Mouse (Mus musculus): ENCODE data around the gene Ankrd44. TPM values are rescaled to one million over a fixed set of nuclear protein-coding genes. Genes with fewer than 3 reads are reported as not detected.
A peak's percentile ranks its signal among the peaks of the same experiment; 100 is the strongest.

The Ankrd44 gene
- polyA plus RNA-seq, 1 experiment from 2014 or later: 7.6 TPM

- peak; percentile 40; the same call in 1 of the 2 replicates for ATAC-seq
- WGBS: 0% methylated on average over 1 of the region's 1 CpGs
- Histone ChIP-seq H3K36me3 (ENCODE audit: control insufficient read depth, insufficient read depth, low read length) (no peaks in the 10 kb centered on the region), H3K4me2 (ENCODE audit: low read depth, low read length) (no peak overlapping the region), H3K4me1 (ENCODE audit: control insufficient read depth, insufficient read depth, low read length) (no peaks in the 10 kb centered on the region), H3K27ac (ENCODE audit: low read length) (no peak overlapping the region), H3K9ac (ENCODE audit: low read depth, low read length) (no peak overlapping the region), H3K4me3 (ENCODE audit: low read length) (no peak overlapping the region), H3K27me3 (replicated peaks; ENCODE audit: control insufficient read depth, insufficient read depth, low read length) (no peaks in the 10 kb centered on the region), H3K9me3 (ENCODE audit: control insufficient read depth, low read length) (no peaks in the 10 kb centered on the region)
These were observed 93.4 kb downstream of the Ankrd44 start for GRCm38 (mm10) chr1:54832765-54833164.

DNA sequence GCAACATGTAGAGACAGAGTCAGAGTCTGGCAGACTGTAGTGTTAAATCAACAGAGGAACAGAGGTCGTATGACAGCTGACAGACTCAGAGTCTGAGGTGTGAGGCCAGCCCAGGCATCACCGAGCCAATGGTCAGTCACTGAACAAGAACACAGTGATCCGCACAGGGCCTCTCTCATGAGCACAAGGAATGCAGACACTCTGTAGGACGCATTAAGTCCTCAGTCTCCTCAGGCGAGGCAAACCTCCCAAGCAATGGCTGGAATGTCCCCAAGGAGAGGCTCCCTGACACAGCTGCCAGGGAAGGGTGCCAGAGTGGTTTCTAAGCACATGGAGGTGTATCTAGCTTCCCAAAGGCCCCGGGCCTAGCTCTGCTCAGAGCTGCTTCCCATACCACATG is 96.0 kb downstream of the Ankrd44 start:
- Histone ChIP-seq H3K27ac (ENCODE audit: low read length) (no peak overlapping the region), H3K9ac (ENCODE audit: low read depth, low read length) (no peak overlapping the region), H3K4me2 (ENCODE audit: low read depth, low read length) (no peak overlapping the region), H3K4me1 (ENCODE audit: control insufficient read depth, insufficient read depth, low read length) (0 out of 2 replicates have a peak, but pooled peaks cover 5% of the 10 kb centered on the region), H3K9me3 (ENCODE audit: control insufficient read depth, low read length) (no peaks in the 10 kb centered on the region), H3K27me3 (replicated peaks; ENCODE audit: control insufficient read depth, insufficient read depth, low read length) (no peaks in the 10 kb centered on the region), H3K4me3 (ENCODE audit: low read length) (no peak overlapping the region), H3K36me3 (ENCODE audit: control insufficient read depth, insufficient read depth, low read length) (no peaks in the 10 kb centered on the region)
- ATAC-seq: no peak
- 66% methylated on average over 6 of the region's 6 CpGs for WGBS

- Histone ChIP-seq H3K4me3 (ENCODE audit: low read length) (no peak overlapping the region), H3K4me2 (ENCODE audit: low read depth, low read length) (no peak overlapping the region), H3K4me1 (ENCODE audit: control insufficient read depth, insufficient read depth, low read length) (0 out of 2 replicates have a peak, but pooled peaks cover 5% of the 10 kb centered on the region), H3K36me3 (ENCODE audit: control insufficient read depth, insufficient read depth, low read length) (no peaks in the 10 kb centered on the region), H3K9me3 (ENCODE audit: control insufficient read depth, low read length) (no peaks in the 10 kb centered on the region), H3K27me3 (replicated peaks; ENCODE audit: control insufficient read depth, insufficient read depth, low read length) (no peaks in the 10 kb centered on the region), H3K27ac (ENCODE audit: low read length) (no peak overlapping the region), H3K9ac (ENCODE audit: low read depth, low read length) (no peak overlapping the region)
- 74% methylated on average over 5 of the region's 5 CpGs for WGBS
- no peak for ATAC-seq
These were observed 96.4 kb downstream of the Ankrd44 start for GRCm38 (mm10) chr1:54829681-54830213.

DNA sequence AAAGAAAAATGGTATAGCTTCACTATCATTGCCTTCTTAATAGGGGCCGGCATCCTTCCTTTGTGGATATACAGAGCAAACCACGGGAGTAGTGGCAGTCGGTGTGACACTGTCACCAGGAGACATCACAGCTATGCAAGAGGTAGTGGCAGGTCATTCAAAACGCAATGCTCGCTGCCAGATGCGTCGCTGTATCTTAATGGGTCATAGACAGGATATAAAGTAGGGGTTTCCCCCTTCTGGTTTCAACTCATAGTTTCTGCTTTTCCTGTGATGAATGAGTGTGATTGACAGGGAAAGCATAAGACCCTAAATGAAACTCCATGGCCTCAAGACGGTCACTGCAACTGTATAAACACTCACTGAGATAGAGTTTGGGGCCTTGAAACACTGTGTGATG is 98.4 kb downstream of the Ankrd44 start:
- Histone ChIP-seq H3K4me1 (ENCODE audit: control insufficient read depth, insufficient read depth, low read length) (0 out of 2 replicates have a peak, but pooled peaks cover 5% of the 10 kb centered on the region), H3K4me3 (ENCODE audit: low read length) (no peak overlapping the region), H3K9ac (ENCODE audit: low read depth, low read length) (no peak overlapping the region), H3K27me3 (replicated peaks; ENCODE audit: control insufficient read depth, insufficient read depth, low read length) (no peaks in the 10 kb centered on the region), H3K4me2 (ENCODE audit: low read depth, low read length) (no peak overlapping the region), H3K9me3 (ENCODE audit: control insufficient read depth, low read length) (no peaks in the 10 kb centered on the region), H3K36me3 (ENCODE audit: control insufficient read depth, insufficient read depth, low read length) (no peaks in the 10 kb centered on the region), H3K27ac (ENCODE audit: low read length) (no peak overlapping the region)
- WGBS: 84% methylated on average over 8 of the region's 8 CpGs
- ATAC-seq: no peak

GRCm38 (mm10) chr1:54827351-54827750 is 98.8 kb downstream of the Ankrd44 start:
- ATAC-seq: no peak
- Histone ChIP-seq H3K36me3 (ENCODE audit: control insufficient read depth, insufficient read depth, low read length) (no peaks in the 10 kb centered on the region), H3K4me2 (ENCODE audit: low read depth, low read length) (no peak overlapping the region), H3K9me3 (ENCODE audit: control insufficient read depth, low read length) (no peaks in the 10 kb centered on the region), H3K27ac (ENCODE audit: low read length) (no peak overlapping the region), H3K4me3 (ENCODE audit: low read length) (no peak overlapping the region), H3K9ac (ENCODE audit: low read depth, low read length) (no peak overlapping the region), H3K27me3 (replicated peaks; ENCODE audit: control insufficient read depth, insufficient read depth, low read length) (no peaks in the 10 kb centered on the region), H3K4me1 (ENCODE audit: control insufficient read depth, insufficient read depth, low read length) (0 out of 2 replicates have a peak, but pooled peaks cover 5% of the 10 kb centered on the region)
- 58% methylated on average over 3 of the region's 3 CpGs for WGBS

- Histone ChIP-seq H3K27ac (ENCODE audit: low read length) (no peak overlapping the region), H3K4me1 (ENCODE audit: control insufficient read depth, insufficient read depth, low read length) (0 out of 2 replicates have a peak, but pooled peaks cover 5% of the 10 kb centered on the region), H3K36me3 (ENCODE audit: control insufficient read depth, insufficient read depth, low read length) (no peaks in the 10 kb centered on the region), H3K4me3 (ENCODE audit: low read length) (no peak overlapping the region), H3K4me2 (ENCODE audit: low read depth, low read length) (no peak overlapping the region), H3K27me3 (replicated peaks; ENCODE audit: control insufficient read depth, insufficient read depth, low read length) (no peaks in the 10 kb centered on the region), H3K9ac (ENCODE audit: low read depth, low read length) (no peak overlapping the region), H3K9me3 (ENCODE audit: control insufficient read depth, low read length) (no peaks in the 10 kb centered on the region)
- WGBS: 29% methylated on average over 4 of the region's 4 CpGs
- ATAC-seq: peak; percentile 64
These were observed 99.7 kb downstream of the Ankrd44 start for GRCm38 (mm10) chr1:54826426-54826986.

GRCm38 (mm10) chr1:54825718-54826425 is 100.3 kb downstream of the Ankrd44 start:
- Histone ChIP-seq H3K27me3 (replicated peaks; ENCODE audit: control insufficient read depth, insufficient read depth, low read length) (no peaks in the 10 kb centered on the region), H3K9ac (ENCODE audit: low read depth, low read length) (no peak overlapping the region), H3K4me2 (ENCODE audit: low read depth, low read length) (no peak overlapping the region), H3K9me3 (ENCODE audit: control insufficient read depth, low read length) (no peaks in the 10 kb centered on the region), H3K36me3 (ENCODE audit: control insufficient read depth, insufficient read depth, low read length) (no peaks in the 10 kb centered on the region), H3K27ac (ENCODE audit: low read length) (no peak overlapping the region), H3K4me1 (ENCODE audit: control insufficient read depth, insufficient read depth, low read length) (0 out of 2 replicates have a peak, but pooled peaks cover 5% of the 10 kb centered on the region), H3K4me3 (ENCODE audit: low read length) (no peak overlapping the region)
- WGBS: 66% methylated on average over 6 of the region's 6 CpGs
- no peak for ATAC-seq

GRCm38 (mm10) chr1:54824106-54824808 is 101.9 kb downstream of the Ankrd44 start:
- H3K4me3 ChIP-seq (ENCODE audit: low read length): no peak overlapping the region
- WGBS: 74% methylated on average over 14 of the region's 14 CpGs
- H3K36me3 ChIP-seq (ENCODE audit: control insufficient read depth, insufficient read depth, low read length): no peaks in the 10 kb centered on the region
- ATAC-seq: no peak
- H3K9me3 ChIP-seq (ENCODE audit: control insufficient read depth, low read length): no peaks in the 10 kb centered on the region
- H3K4me2 ChIP-seq (ENCODE audit: low read depth, low read length): no peak overlapping the region
- no peaks in the 10 kb centered on the region for H3K27me3 ChIP-seq (replicated peaks; ENCODE audit: control insufficient read depth, insufficient read depth, low read length)
- 0 out of 2 replicates have a peak, but pooled peaks cover 5% of the 10 kb centered on the region for H3K4me1 ChIP-seq (ENCODE audit: control insufficient read depth, insufficient read depth, low read length)
- no peak overlapping the region for H3K27ac ChIP-seq (ENCODE audit: low read length)
- H3K9ac ChIP-seq (ENCODE audit: low read depth, low read length): no peak overlapping the region

GRCm38 (mm10) chr1:54821797-54822196 is 104.4 kb downstream of the Ankrd44 start:
- Histone ChIP-seq H3K27me3 (replicated peaks; ENCODE audit: control insufficient read depth, insufficient read depth, low read length) (no peaks in the 10 kb centered on the region), H3K4me3 (ENCODE audit: low read length) (no peak overlapping the region), H3K36me3 (ENCODE audit: control insufficient read depth, insufficient read depth, low read length) (no peaks in the 10 kb centered on the region), H3K27ac (ENCODE audit: low read length) (no peak overlapping the region), H3K9me3 (ENCODE audit: control insufficient read depth, low read length) (no peaks in the 10 kb centered on the region), H3K9ac (ENCODE audit: low read depth, low read length) (no peak overlapping the region), H3K4me1 (ENCODE audit: control insufficient read depth, insufficient read depth, low read length) (0 out of 2 replicates have a peak, but pooled peaks cover 4% of the 10 kb centered on the region), H3K4me2 (ENCODE audit: low read depth, low read length) (no peak overlapping the region)
- ATAC-seq: no peak
- WGBS: 93% methylated on average over 1 of the region's 1 CpGs
